Mouse (Mus musculus) heart, embryonic 13.5 days (tissue): ENCODE measurements around the gene Tmem144. TPM values are rescaled to one million over a fixed set of nuclear protein-coding genes. Genes with fewer than 3 reads are reported as not detected.

Experiments
- ATAC-seq: fragments of 200-750 bp; cut with Nextera tagmentation; 2 replicates; pipeline ENCODE4 v1.8.0; 2017; ENCODE audit warnings: moderate TSS enrichment; ENCODE audit not compliant: insufficient number of reproducible peaks, low FRiP score, low TSS enrichment; ENCODE audit errors: extremely low read depth
- H3K27ac ChIP-seq: fragments of 300-500 bp; sonication (generic); replicated peaks from 2 replicates; pipeline ENCODE4 v1.5.1; 2015; ENCODE audit warnings: moderate library complexity, mild to moderate bottlenecking, inconsistent platforms
- H3K27me3 ChIP-seq: fragments of 300-500 bp; sonication (generic); replicated peaks from 2 replicates; pipeline ENCODE4 v1.6.1; 2015; ENCODE audit warnings: mild to moderate bottlenecking, inconsistent platforms
- H3K36me3 ChIP-seq: fragments of 300-500 bp; sonication (generic); 2 replicates; pipeline ENCODE4 v1.6.1; 2015; ENCODE audit warnings: mild to moderate bottlenecking, inconsistent platforms
- H3K4me1 ChIP-seq: fragments of 300-500 bp; sonication (generic); 2 replicates; pipeline ENCODE4 v1.6.1; 2015; ENCODE audit warnings: inconsistent platforms
- H3K4me2 ChIP-seq: fragments of 300-500 bp; sonication (generic); 2 replicates; pipeline ENCODE4 v1.6.1; 2015; ENCODE audit warnings: inconsistent platforms, mild to moderate bottlenecking, moderate library complexity
- H3K4me3 ChIP-seq: fragments of 300-500 bp; sonication (generic); 2 replicates; pipeline ENCODE4 v1.5.1; 2015; ENCODE audit warnings: moderate library complexity, mild to moderate bottlenecking, inconsistent platforms
- H3K9ac ChIP-seq: fragments of 300-500 bp; sonication (generic); 2 replicates; pipeline ENCODE4 v1.6.1; 2015; ENCODE audit warnings: inconsistent platforms, mild to moderate bottlenecking, moderate library complexity
- H3K9me3 ChIP-seq: fragments of 300-500 bp; sonication (generic); 2 replicates; pipeline ENCODE4 v1.6.1; 2016; ENCODE audit warnings: inconsistent platforms
- WGBS: fragments of 180-500 bp; shearing (Covaris S2); methylation state at CpG from one replicate; pipeline ENCODE4 v1.1.7; 2015; ENCODE audit warnings: mixed read lengths; 5-methylcytosine and 5-hydroxymethylcytosine counted together
- polyA plus RNA-seq: library from polyadenylated mRNA; unstranded; fragments of >200 nt; fragmentation: Nextera tagmentation; extraction: Ambion mirVana; gene quantifications from 2 replicates; pipeline ENCODE4 v1.2.1, GENCODE M21; 2015

The Tmem144 gene
- 9.3 and 12.1 TPM in 2 replicates for polyA plus RNA-seq

DNA sequence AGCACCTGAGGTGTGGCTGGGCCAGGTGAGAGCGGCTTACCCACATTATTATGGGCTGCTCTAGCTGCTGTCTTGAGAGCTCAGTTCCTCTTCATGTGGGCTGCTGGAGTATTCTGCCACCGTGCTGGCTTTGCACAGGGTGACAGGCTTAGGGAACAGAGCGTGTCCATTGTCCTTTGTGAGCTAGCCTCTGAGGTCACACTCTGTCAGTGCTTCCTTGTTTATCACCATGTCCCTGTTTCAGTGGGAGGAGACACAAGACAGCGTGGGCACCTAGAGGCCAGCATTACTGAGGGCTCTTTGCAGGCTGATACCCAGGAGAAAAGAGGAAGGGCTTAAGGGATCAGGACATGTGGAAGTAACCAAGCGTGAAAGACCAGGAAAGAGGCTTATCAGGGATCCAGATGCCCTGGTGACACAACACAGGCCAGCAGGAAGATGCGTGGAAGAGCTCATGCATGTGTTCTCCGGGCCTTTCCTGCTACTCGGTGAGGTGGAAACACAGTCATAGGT, at the start of gene Tmem144:
TSS of gene Tmem144 (minus strand) at position 120 of the 513 bp plus-strand sequence.
- Histone ChIP-seq H3K27me3 (no peaks in the 10 kb centered on the region), H3K9me3 (no peaks in the 10 kb centered on the region), H3K4me3 (no peak within 1 kb of the TSS), H3K27ac (0 out of 2 replicates have a peak within 1 kb of the TSS, but pooled peaks have one; percentile 22), H3K4me2 (no peak within 1 kb of the TSS), H3K36me3 (no peaks in the 10 kb centered on the region), H3K9ac (peak within 1 kb of the TSS; percentile 21; the same call in 1 of the 2 replicates), H3K4me1 (peaks cover 29% of the 10 kb centered on the region)
- 31% methylated on average over 8 of the region's 8 CpGs for WGBS
- no peak for ATAC-seq

DNA sequence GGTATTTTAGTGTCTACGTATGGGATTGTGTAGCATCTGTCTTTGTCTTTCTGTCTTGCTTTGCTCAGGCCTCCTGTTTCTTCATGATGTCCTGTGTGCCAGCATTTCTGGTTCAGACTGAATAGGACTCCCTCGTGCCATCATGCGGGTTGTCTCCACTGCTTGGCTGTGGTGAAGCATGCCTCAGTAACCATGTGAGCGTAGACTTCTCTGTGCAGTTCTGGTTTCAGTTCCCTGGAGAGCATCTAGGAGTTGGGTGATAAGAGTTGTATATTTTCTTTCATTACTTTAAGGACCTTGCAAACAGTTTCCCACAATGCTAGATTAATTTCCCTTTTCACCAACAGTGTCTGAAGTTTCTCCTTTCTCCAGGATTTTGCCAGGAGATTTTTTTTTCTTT, 49.2 kb upstream of the Tmem144 start:
- H3K36me3 ChIP-seq = peaks cover 39% of the 10 kb centered on the region
- H3K4me2 ChIP-seq = no peak overlapping the region
- peaks cover 72% of the 10 kb centered on the region for H3K4me1 ChIP-seq
- ATAC-seq = no peak
- H3K9ac ChIP-seq = no peak overlapping the region
- H3K4me3 ChIP-seq = no peak overlapping the region
- H3K27ac ChIP-seq = 0 out of 2 replicates have a peak overlapping the region, but pooled peaks have one; percentile 25
- H3K27me3 ChIP-seq = no peaks in the 10 kb centered on the region
- 78% methylated on average over 4 of the region's 4 CpGs for WGBS
- H3K9me3 ChIP-seq = no peaks in the 10 kb centered on the region

DNA sequence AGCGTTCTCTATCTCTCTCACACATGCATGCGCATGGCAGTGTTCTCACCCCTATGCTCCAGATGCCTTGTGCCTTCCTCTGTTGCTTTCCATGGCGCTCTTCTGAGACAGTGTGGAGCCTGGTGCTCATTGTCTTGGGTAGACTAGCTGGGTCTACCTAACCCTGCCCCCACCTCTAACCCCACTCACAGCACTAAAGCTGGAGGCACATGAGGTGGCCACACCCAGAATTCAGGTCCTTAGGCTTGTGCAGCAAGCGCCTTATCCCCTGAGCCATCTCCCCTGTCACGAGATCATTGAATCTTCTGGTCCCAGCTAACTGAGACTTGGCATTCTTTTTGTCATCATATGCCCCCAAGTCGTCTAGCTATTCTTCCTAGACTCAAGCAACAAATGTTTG, 48.7 kb upstream of the Tmem144 start:
- Histone ChIP-seq H3K4me2 (no peak overlapping the region), H3K36me3 (peaks cover 39% of the 10 kb centered on the region), H3K27me3 (no peaks in the 10 kb centered on the region), H3K9me3 (no peaks in the 10 kb centered on the region), H3K4me3 (no peak overlapping the region), H3K27ac (0 out of 2 replicates have a peak overlapping the region, but pooled peaks have one; percentile 25), H3K4me1 (peaks cover 67% of the 10 kb centered on the region), H3K9ac (no peak overlapping the region)
- no peak for ATAC-seq
- WGBS = 80% methylated on average over 6 of the region's 6 CpGs

- Histone ChIP-seq H3K4me2 (no peak overlapping the region), H3K4me3 (no peak overlapping the region), H3K27me3 (no peaks in the 10 kb centered on the region), H3K27ac (no peak overlapping the region), H3K4me1 (peaks cover 61% of the 10 kb centered on the region), H3K9me3 (no peaks in the 10 kb centered on the region), H3K9ac (no peak overlapping the region), H3K36me3 (peaks cover 39% of the 10 kb centered on the region)
- ATAC-seq = no peak
- 89% methylated on average over 2 of the region's 2 CpGs for WGBS
Measured at GRCm38 (mm10) chr3:79900502-79900901, 47.9 kb upstream of the Tmem144 start.

GRCm38 (mm10) chr3:79899906-79900305, 47.3 kb upstream of the Tmem144 start:
- H3K36me3 ChIP-seq = peaks cover 33% of the 10 kb centered on the region
- 84% methylated on average over 9 of the region's 9 CpGs for WGBS
- H3K4me2 ChIP-seq = no peak overlapping the region
- H3K9ac ChIP-seq = no peak overlapping the region
- no peaks in the 10 kb centered on the region for H3K9me3 ChIP-seq
- H3K27ac ChIP-seq = no peak overlapping the region
- peaks cover 62% of the 10 kb centered on the region for H3K4me1 ChIP-seq
- no peak for ATAC-seq
- no peak overlapping the region for H3K4me3 ChIP-seq
- no peaks in the 10 kb centered on the region for H3K27me3 ChIP-seq

DNA sequence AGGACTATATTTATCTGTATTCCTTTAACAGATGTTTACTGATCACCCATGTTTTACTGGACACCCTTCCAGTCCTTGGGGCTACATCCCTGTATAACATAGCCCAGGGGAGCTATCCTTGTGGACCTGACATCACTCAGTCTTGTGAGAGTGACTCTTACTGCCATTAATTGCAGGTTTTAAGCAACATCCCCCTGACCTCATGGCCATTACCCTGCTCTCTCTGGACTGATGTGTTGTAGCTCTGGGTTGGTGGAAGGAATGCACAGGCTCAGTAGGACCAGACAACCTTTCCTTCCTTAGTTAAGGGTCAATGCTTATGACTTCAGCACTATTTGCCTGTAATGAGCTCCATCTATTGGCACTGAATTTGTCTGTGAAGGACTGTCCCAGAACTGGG, 45.9 kb upstream of the Tmem144 start:
- no peak overlapping the region for H3K4me3 ChIP-seq
- no peak overlapping the region for H3K4me2 ChIP-seq
- no peak overlapping the region for H3K27ac ChIP-seq
- H3K9ac ChIP-seq = no peak overlapping the region
- H3K27me3 ChIP-seq = no peaks in the 10 kb centered on the region
- no peaks in the 10 kb centered on the region for H3K9me3 ChIP-seq
- ATAC-seq = no peak
- H3K4me1 ChIP-seq = peaks cover 53% of the 10 kb centered on the region
- peaks cover 33% of the 10 kb centered on the region for H3K36me3 ChIP-seq

DNA sequence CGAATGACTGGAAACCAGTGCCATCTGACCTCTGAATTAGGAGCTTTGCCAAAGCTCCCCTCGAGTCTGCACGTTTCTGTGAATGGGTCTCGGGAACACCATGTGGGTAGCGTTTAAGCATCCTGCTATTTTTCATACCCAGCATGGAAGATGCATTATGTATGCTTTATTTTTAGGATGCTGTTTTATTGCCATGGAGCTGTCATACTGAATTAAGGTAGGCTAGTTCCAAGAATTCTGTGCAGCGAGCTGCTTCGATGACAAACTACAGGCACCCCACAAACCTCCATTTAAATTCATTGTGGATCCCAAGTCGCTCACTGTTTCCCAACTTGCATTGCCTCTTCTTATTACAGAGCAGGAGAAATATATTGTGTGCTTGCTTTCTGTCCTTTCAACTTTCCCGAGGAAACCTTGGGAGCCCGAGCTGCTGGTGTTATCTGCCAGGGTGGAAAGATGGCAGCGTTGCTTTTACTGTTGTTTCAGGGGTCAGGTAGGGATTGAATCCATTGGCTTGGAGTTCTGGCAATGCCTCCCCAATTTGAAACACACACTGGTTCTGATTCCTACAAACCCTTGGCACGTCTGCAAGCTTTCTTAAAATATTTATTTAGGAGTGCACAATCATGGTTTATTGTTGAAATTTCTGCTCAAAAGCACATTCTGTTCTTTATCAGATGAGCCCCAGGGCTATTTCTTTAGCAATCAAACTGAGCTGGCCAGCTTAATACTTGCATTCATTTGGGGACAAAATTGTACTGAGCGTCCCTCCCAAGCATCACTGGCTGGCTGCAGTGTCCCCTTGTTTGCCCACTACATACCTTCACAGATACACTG, 45.2 kb upstream of the Tmem144 start:
- H3K9me3 ChIP-seq = no peaks in the 10 kb centered on the region
- WGBS = 74% methylated on average over 13 of the region's 13 CpGs
- ATAC-seq = no peak
- H3K4me2 ChIP-seq = no peak overlapping the region
- no peaks in the 10 kb centered on the region for H3K27me3 ChIP-seq
- peaks cover 45% of the 10 kb centered on the region for H3K4me1 ChIP-seq
- H3K27ac ChIP-seq = no peak overlapping the region
- no peak overlapping the region for H3K4me3 ChIP-seq
- H3K9ac ChIP-seq = no peak overlapping the region
- peaks cover 33% of the 10 kb centered on the region for H3K36me3 ChIP-seq

- 45% methylated on average over 2 of the region's 2 CpGs for WGBS
- Histone ChIP-seq H3K27me3 (no peaks in the 10 kb centered on the region), H3K4me3 (peak overlapping the region; percentile 61), H3K4me2 (peak overlapping the region; percentile 80), H3K9ac (peak overlapping the region; percentile 88), H3K9me3 (no peaks in the 10 kb centered on the region), H3K4me1 (peaks cover 46% of the 10 kb centered on the region), H3K36me3 (peaks cover 8% of the 10 kb centered on the region), H3K27ac (peak overlapping the region; percentile 94)
- no peak for ATAC-seq
Measured at GRCm38 (mm10) chr3:79887966-79888365, 35.4 kb upstream of the Tmem144 start.

DNA sequence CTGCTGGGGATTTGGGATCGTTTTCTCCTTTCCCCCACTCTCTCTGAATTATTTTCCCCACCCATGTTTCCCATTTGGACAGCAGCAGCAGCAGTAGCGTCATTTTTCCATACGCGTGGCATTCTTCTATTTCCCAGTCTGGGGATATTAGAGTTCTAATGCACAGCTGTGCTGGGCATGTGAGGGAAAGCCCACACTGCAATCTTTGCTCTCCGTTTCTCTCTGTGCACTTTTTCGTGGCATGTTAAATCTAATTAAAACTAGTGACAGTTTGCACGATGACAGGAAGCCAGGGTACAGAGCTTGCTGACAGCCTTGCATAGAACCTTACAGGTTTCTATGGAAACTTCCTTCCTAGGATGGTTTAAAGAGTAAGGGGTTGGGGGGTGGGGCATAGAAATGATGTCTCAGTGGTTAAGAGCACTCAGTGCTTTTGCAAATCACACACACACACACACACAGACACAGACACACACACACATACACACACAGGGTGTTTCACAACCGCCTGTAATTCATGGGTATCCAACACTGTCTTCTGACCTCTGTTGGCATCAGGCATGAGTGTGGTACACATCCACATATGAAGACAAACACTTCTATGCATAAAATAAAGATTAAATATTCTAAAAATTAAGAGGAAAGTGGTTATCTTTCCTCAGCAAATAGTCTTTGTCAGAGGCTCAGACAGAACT, 34.7 kb upstream of the Tmem144 start:
- H3K36me3 ChIP-seq = peaks cover 8% of the 10 kb centered on the region
- H3K4me1 ChIP-seq = peaks cover 48% of the 10 kb centered on the region
- no peaks in the 10 kb centered on the region for H3K27me3 ChIP-seq
- peak overlapping the region; percentile 88 for H3K9ac ChIP-seq
- H3K4me3 ChIP-seq = peak overlapping the region; percentile 61
- no peaks in the 10 kb centered on the region for H3K9me3 ChIP-seq
- WGBS = 38% methylated on average over 8 of the region's 8 CpGs
- H3K4me2 ChIP-seq = peak overlapping the region; percentile 80
- H3K27ac ChIP-seq = peak overlapping the region; percentile 94
- no peak for ATAC-seq

- H3K9ac ChIP-seq = peak overlapping the region; percentile 88
- H3K27me3 ChIP-seq = no peaks in the 10 kb centered on the region
- peaks cover 43% of the 10 kb centered on the region for H3K4me1 ChIP-seq
- H3K4me2 ChIP-seq = peak overlapping the region; percentile 80
- no peaks in the 10 kb centered on the region for H3K9me3 ChIP-seq
- no peak for ATAC-seq
- H3K36me3 ChIP-seq = no peaks in the 10 kb centered on the region
- peak overlapping the region; percentile 94 for H3K27ac ChIP-seq
- H3K4me3 ChIP-seq = peak overlapping the region; percentile 61
- WGBS = 68% methylated on average over 23 of the region's 23 CpGs
Measured at GRCm38 (mm10) chr3:79886357-79887091, 34.0 kb upstream of the Tmem144 start.
